Mouse (Mus musculus) layer of hippocampus, adult 8-10 months (tissue): ENCODE measurements around the gene Ddias. TPM values are rescaled to one million over a fixed set of nuclear protein-coding genes. Genes with fewer than 3 reads are reported as not detected.
"Not testable (repeated sequence)": the region's sequence is repeated elsewhere in the genome, so short reads cannot be mapped to it uniquely, and the experiment has no call there.

ENCODE experiments used
- DNase-seq, 2 experiments: peaks; one replicate each; pipeline ENCODE4 v3.0.0; 2022; ENCODE audit warnings: low spot score in 2 of 2
- total RNA-seq, 4 experiments: library from RNA; stranded (reverse); gene quantifications; 2 replicates each; pipeline ENCODE4 v1.2.4; 2022

Gene Ddias
- under 1 TPM; 0.31 to 0.78 (median 0.51) TPM for total RNA-seq

DNA sequence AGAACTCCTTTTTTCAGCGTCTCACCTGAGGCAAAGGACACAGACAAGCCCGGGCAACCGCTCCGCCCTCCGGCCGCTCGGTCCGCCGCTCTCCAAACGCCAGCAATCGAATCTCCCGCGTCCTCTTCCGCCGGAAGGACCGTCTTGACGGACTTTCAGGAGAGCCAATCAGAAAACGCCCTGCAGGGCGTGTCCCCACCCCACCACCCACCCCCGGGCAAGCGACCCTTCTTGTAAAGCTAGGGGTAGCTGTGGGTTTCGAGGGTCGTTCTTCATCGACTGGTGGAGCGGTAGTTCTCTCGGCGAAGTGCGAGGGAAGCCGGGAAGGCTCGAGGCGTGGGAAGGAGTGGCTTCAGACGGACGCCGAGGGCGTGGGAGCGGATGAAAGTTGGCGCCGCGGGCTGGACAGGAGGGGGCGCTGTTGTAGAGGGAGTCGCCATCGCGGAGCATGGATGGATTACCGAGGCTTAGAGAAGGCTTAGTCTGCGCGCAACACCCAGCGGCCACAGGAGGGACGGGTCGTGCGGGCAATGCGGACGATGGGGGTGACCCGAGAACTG lies at the start of gene Ddias, which contains the start of gene Prcp:
Gene Ddias (minus strand): TSS at position 132 of the 560 bp plus-strand sequence.
Gene Prcp (plus strand): TSS at position 355 of the 560 bp plus-strand sequence.
- peak; percentile 85 to 89 for DNase-seq

- no peak for DNase-seq
These were observed 46.8 kb upstream of the Ddias start for GRCm38 (mm10) chr7:92920857-92921172.

DNA sequence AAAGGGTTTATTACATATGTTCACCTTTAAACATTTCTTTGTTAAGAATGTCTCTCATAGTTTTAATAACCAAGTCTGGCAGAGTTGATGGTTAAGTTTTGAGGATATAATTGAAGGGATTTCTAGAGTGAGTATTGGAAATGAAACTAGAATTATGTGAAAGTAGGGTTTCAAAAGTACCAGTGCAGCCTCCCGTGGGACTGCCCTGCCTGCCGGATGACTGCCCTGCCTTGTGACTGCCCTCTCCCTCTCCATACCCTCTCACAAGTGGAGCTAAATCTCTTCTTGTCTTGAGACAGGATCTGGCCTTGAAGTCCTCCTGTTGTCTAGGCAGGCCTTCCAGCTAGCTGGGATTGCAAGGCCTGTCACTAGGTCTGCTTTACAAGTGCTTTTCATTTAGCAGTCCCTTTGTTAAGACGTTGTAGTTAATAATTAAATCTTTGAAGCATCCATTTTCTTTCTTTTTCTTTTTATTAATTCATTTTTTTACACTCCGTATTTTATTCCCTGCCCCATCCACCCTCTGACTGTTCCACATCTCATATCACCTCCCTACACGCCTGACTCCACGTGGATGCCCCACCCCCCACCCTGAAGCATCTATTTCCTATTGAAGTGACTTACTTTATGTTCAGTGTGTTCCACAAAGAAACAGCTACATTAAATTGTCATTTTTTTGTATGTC lies 46.3 kb upstream of the Ddias start:
- DNase-seq = no peak

GRCm38 (mm10) chr7:92904285-92904684 lies 30.2 kb upstream of the Ddias start:
- DNase-seq = not testable (repeated sequence)

DNA sequence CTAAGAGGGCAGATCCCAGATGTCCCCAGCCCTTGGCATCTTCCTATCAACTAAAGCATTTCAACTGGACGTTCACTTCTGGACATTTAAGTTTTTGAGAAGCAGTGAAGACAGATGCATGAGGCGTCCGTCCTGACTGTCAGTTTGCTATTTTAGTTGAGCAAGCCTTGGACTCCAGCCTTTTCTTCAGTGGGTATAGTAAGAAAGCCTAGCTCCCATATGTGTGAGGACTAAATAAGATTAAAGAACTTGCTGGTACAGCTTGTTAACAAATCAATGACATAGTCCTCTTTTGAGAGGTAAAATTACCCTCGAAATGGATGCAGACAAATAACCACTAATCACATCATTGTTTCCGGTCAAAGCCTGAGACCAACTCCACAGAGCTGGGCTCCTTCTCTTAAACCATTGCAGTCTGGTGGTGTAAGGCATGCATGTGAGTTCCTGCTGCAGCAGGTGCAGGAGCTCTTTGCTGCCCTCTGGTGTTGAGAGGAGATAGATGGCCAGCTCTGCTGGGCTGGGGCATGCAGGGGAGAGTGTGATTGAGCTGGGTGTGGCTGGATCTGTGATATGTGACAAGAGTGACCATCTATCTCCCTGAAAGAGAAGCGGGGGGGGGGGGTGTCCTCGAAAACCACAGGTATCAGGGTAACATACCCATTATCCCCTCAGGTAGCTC lies 29.5 kb upstream of the Ddias start:
- peak; percentile 12 to 59 for DNase-seq

GRCm38 (mm10) chr7:92897021-92897420 lies 23.0 kb upstream of the Ddias start:
- peak in 1 of 2 experiments; percentile 15 for DNase-seq

- DNase-seq = no peak
These were observed 22.0 kb upstream of the Ddias start for GRCm38 (mm10) chr7:92896036-92896435.

DNA sequence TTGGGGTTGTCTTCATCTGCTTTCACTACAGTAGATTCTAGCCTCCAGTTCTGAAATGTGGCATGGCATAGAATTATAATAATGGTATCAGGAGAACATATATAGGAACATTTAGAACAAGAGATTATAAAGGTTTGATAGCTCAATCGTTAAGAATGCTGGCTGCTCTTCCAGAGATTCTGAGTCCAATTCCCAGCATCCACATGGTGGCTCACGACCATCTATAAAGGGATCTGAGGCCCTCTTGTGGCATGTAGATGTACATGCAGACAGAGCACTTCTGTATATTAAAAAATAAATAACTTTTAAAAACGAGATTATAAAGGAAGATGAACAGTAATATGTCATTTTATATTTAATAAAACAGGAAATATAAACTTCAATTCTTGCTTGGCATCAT lies 19.4 kb upstream of the Ddias start:
- DNase-seq = no peak

- DNase-seq = no peak
These were observed 16.7 kb upstream of the Ddias start for GRCm38 (mm10) chr7:92890618-92891230.

GRCm38 (mm10) chr7:92890211-92890610 lies 16.2 kb upstream of the Ddias start:
- no peak for DNase-seq

GRCm38 (mm10) chr7:92887230-92887629 lies 13.2 kb upstream of the Ddias start:
- DNase-seq = no peak

DNA sequence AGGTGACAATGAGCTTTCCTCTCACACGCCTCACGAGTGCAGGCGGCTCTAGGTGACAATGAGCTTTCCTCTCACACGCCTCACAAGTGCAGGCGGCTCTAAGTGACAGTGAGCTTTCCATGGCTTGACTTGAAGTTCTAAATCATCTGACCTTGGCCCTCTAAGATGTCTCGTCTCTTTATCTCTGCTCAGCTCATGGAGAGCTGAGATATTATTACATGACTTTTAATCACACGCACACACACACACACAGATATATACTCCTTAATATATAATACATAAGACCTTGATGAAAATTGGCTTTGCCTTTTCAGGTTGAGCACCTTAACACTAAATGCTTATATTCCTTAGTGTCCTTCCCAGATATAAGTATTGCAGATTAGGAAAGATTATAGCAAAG lies 12.8 kb upstream of the Ddias start:
- DNase-seq = no peak

DNA sequence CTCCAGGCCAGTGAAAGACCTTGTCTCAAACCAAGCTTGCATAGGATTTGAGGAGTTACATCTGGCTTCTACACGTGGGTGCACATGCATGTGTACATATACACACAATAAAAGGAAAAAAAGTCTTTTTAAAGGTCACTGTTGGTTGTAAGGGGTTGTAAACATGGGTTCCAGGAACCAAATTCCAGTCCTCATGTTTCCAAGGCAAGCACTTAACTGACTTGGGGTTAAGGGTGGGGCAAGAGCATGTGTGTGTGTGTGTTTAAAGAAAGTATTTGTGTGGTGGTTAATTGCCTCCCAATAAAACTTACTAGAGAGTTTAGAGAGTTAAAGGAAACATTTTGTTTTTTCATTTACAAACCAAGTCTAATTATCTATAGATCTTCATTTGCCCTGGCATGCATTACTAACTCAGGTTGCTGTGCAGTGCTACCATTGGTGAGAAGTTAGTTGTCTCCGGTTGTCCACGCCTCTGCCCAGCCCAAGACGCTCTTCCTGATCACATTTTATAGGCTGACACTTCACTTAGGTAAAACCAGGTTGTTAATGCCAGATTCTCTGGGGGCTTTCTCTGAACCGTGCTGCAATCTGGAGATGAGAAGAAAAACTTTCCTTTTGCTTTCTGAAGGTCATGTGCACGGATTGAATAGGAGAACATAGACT lies 11.1 kb upstream of the Ddias start:
- no peak for DNase-seq

GRCm38 (mm10) chr7:92883850-92884716 lies 10.0 kb upstream of the Ddias start:
- no peak for DNase-seq

- DNase-seq = no peak
These were observed 4.7 kb upstream of the Ddias start for GRCm38 (mm10) chr7:92878575-92879285.

GRCm38 (mm10) chr7:92876538-92876937 lies 2.5 kb upstream of the Ddias start:
- DNase-seq = no peak

DNA sequence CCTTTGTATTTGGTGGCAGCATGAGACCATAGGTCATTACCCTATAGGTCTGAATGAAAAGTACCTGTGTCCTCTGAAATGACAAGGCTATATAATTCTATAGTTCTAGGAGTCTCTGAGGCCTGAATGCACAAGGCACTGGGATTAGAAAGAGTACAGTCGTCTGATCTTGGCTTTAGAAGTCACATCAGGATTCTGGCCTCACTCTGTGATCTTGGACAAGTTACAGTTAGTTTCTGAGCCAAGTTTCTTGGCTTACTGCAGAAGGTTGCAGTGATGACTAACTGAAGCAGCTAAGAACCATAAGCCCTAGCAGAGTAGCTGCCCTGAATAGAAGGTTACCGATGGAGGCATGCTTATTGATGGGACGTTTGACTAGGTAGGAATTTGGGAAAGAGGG lies 2.0 kb upstream of the Ddias start:
- DNase-seq = no peak

DNA sequence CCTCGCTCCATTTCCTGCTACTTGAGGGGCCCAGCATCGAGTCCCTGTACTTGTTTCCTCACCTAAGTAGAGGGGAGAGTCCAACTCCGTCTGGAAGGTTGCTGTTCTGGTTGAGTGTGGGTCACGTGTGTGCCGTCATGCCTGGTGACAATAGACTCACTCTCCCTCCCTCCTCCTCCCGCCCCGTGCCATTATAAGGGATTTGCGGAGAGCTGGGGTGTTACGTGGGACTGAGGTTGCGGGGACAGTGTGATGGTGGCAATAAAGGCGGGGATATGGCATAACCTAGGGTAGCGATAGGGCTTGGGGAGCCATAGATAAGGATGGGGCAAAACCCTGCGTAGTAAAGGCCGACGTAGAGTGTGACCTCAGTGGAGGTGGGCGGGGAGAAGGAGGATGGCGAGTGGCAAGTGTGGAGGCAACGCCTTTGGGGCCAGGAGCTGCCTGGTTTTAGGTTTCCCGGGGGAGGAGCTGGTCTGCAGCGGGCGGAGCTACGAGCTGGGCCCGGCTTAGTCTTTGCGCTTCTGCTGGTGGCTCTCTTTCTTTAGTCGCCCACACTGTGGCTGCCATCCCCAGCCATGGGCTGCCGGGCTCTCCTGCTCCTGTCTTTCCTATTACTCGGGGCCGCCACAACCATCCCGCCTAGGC lies 838 bp upstream of the Ddias start:
- peak; percentile 89 for DNase-seq

DNA sequence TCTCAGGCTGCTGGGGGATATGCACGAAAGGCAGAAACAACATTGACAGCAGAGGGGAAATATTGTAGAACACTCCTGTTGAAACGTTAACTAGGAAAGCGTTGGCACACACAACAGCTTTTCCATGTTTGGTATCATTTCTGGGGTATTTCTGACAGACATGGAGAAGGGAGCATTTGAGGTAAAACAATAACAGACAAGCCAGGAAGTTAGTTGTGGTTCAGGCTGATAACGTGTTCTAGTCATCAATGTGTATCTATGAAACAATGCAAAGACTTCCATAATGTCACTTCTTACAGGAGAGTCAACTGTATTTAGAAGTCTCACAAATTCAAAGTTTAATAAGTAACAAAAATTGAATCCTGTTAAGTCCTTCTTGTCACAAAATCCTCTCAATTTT lies 2.5 kb downstream of the Ddias start:
- no peak for DNase-seq

GRCm38 (mm10) chr7:92870161-92870560 lies 3.9 kb downstream of the Ddias start:
- DNase-seq = no peak
